Mouse (Mus musculus): ENCODE measurements around the gene Aifm1.

DNA sequence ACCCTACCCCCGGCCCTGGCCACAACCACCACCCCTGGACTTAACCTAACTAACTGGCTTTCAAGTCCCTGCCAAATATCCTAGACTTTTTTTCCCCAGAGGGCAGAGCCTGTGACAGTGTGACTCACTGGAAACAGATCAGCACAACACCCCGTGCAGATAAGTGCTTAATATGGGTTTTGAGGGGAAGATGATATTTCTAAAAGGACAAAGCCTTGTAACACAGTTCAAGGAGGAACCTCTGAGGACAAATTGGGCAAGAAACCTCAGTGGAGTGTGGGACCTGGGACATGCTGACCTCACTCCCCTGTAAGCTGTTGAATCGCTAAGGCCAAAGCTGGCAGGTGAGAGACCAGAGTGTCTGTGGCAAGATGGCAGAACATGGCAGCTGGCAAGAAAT is 8.3 kb upstream of the Aifm1 start:
- TF ChIP-seq CTCF (IDR thresholded peaks at IDR 0.05; ENCODE audit: low read depth, low read length) (no peak), GATA2 (IDR thresholded peaks at IDR 0.05; ENCODE audit: borderline replicate concordance, low read depth, low read length) (no peak), TAL1 (conservative IDR thresholded peaks at IDR 0.05; ENCODE audit: low read depth, low read length) (no peak), GATA1 (IDR thresholded peaks at IDR 0.05; ENCODE audit: borderline replicate concordance, low read length) (no peak)

Measured in G1E (cell line).